Mouse (Mus musculus) kidney, embryonic 14.5 days (tissue): ENCODE measurements around the gene Frat2. TPM values are rescaled to one million over a fixed set of nuclear protein-coding genes. Genes with fewer than 3 reads are reported as not detected.
"Not testable (repeated sequence)": the region's sequence is repeated elsewhere in the genome, so short reads cannot be mapped to it uniquely, and the experiment has no call there.

Experiments
- ATAC-seq: fragments of 200-750 bp; cut with Nextera tagmentation; 2 replicates; pipeline ENCODE4 v1.8.0; 2017; ENCODE audit warnings: moderate number of reproducible peaks, mild to moderate bottlenecking, moderate TSS enrichment, moderate library complexity; ENCODE audit not compliant: low FRiP score, low TSS enrichment
- H3K27ac ChIP-seq: fragments of 300-500 bp; sonication (generic); 2 replicates; pipeline ENCODE4 v1.5.1; 2014; ENCODE audit warnings: low read depth, mild to moderate bottlenecking, low read length, moderate library complexity, mixed read lengths
- H3K27me3 ChIP-seq: fragments of 300-500 bp; sonication (generic); 2 replicates; pipeline ENCODE4 v1.6.1; 2014; ENCODE audit warnings: mild to moderate bottlenecking, low read length; ENCODE audit not compliant: control insufficient read depth, insufficient read depth
- H3K36me3 ChIP-seq: fragments of 300-500 bp; sonication (generic); 2 replicates; pipeline ENCODE4 v1.6.1; 2014; ENCODE audit warnings: low read length, mixed read lengths; ENCODE audit not compliant: control insufficient read depth, insufficient read depth
- H3K4me1 ChIP-seq: fragments of 300-500 bp; sonication (generic); 2 replicates; pipeline ENCODE4 v1.6.1; 2014; ENCODE audit warnings: low read length, mixed read lengths; ENCODE audit not compliant: control insufficient read depth, insufficient read depth
- H3K4me2 ChIP-seq: fragments of 300-500 bp; sonication (generic); replicated peaks from 2 replicates; pipeline ENCODE4 v1.6.1; 2014; ENCODE audit warnings: low read depth, mild to moderate bottlenecking, low read length
- H3K4me3 ChIP-seq: fragments of 300-500 bp; sonication (generic); 2 replicates; pipeline ENCODE4 v1.5.1; 2014; ENCODE audit warnings: mild to moderate bottlenecking, low read length
- H3K9ac ChIP-seq: fragments of 300-500 bp; sonication (generic); 2 replicates; pipeline ENCODE4 v1.6.1; 2014; ENCODE audit warnings: low read depth, mild to moderate bottlenecking, low read length, moderate library complexity
- H3K9me3 ChIP-seq: fragments of 300-500 bp; sonication (generic); 2 replicates; pipeline ENCODE4 v1.6.1; 2016; ENCODE audit warnings: low read length; ENCODE audit not compliant: control insufficient read depth
- WGBS: fragments of 180-500 bp; shearing (Covaris S2); extraction: QIAGEN DNeasy Blood & Tissue Kit; methylation state at CpG from one replicate; pipeline ENCODE4 v1.1.7; 2014; 5-methylcytosine and 5-hydroxymethylcytosine counted together
- polyA plus RNA-seq: library from polyadenylated mRNA; unstranded; fragments of >200 nt; fragmentation: Nextera tagmentation; extraction: Ambion mirVana; gene quantifications from 2 replicates; pipeline ENCODE4 v1.2.1, GENCODE M21; 2014

Gene Frat2
- polyA plus RNA-seq, 1 experiment from 2014 or later: 5.4 TPM

- H3K9me3 ChIP-seq: no peaks in the 10 kb centered on the region
- H3K4me1 ChIP-seq: no peaks in the 10 kb centered on the region
- no peaks in the 10 kb centered on the region for H3K27me3 ChIP-seq
- peaks cover 73% of the 10 kb centered on the region for H3K36me3 ChIP-seq
- H3K27ac ChIP-seq: no peak overlapping the region
- ATAC-seq: no peak
- no peak overlapping the region for H3K4me2 ChIP-seq
- WGBS: 92% methylated on average over 2 of the region's 2 CpGs
- H3K9ac ChIP-seq: no peak overlapping the region
- no peak overlapping the region for H3K4me3 ChIP-seq
Observed at GRCm38 (mm10) chr19:41872285-41872684, 24.4 kb upstream of the Frat2 start.

- not testable (repeated sequence) for H3K4me3 ChIP-seq, H3K27me3 ChIP-seq, H3K27ac ChIP-seq, ATAC-seq, H3K4me2 ChIP-seq, H3K9ac ChIP-seq, H3K9me3 ChIP-seq, H3K4me1 ChIP-seq
- 88% methylated on average over 5 of the region's 5 CpGs for WGBS
- peaks cover 75% of the 10 kb centered on the region for H3K36me3 ChIP-seq
Observed at GRCm38 (mm10) chr19:41869946-41870345, 22.0 kb upstream of the Frat2 start.

DNA sequence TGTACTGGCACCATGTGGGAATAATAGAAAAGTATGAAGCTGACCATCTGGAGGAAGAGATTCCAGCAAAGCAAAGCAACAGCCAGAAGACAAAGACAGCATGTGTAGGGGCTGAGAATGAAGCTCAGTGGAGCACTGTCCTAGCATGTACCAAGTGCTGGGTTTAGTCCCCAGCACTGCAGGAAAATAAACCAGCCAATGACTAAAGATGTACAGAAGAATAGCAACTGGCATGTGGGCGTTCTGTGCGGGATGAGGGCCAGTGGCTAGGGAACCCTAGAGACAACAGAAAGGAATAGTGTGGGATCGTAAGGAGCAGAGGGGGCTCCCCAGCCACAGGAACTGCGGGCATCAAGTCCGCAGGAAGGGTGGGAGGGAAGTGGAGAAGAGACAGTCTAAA, 21.4 kb upstream of the Frat2 start:
- H3K27me3 ChIP-seq: no peaks in the 10 kb centered on the region
- no peaks in the 10 kb centered on the region for H3K9me3 ChIP-seq
- no peak overlapping the region for H3K9ac ChIP-seq
- ATAC-seq: no peak
- no peak overlapping the region for H3K27ac ChIP-seq
- H3K4me3 ChIP-seq: no peak overlapping the region
- WGBS: 95% methylated on average over 5 of the region's 5 CpGs
- H3K4me1 ChIP-seq: no peaks in the 10 kb centered on the region
- H3K4me2 ChIP-seq: no peak overlapping the region
- peaks cover 71% of the 10 kb centered on the region for H3K36me3 ChIP-seq

- H3K27me3 ChIP-seq: no peaks in the 10 kb centered on the region
- 88% methylated on average over 8 of the region's 8 CpGs for WGBS
- H3K4me3 ChIP-seq: no peak overlapping the region
- peaks cover 71% of the 10 kb centered on the region for H3K36me3 ChIP-seq
- no peak overlapping the region for H3K4me2 ChIP-seq
- no peak overlapping the region for H3K27ac ChIP-seq
- H3K9me3 ChIP-seq: no peaks in the 10 kb centered on the region
- ATAC-seq: no peak
- no peaks in the 10 kb centered on the region for H3K4me1 ChIP-seq
- H3K9ac ChIP-seq: no peak overlapping the region
Observed at GRCm38 (mm10) chr19:41866707-41867106, 18.8 kb upstream of the Frat2 start.

DNA sequence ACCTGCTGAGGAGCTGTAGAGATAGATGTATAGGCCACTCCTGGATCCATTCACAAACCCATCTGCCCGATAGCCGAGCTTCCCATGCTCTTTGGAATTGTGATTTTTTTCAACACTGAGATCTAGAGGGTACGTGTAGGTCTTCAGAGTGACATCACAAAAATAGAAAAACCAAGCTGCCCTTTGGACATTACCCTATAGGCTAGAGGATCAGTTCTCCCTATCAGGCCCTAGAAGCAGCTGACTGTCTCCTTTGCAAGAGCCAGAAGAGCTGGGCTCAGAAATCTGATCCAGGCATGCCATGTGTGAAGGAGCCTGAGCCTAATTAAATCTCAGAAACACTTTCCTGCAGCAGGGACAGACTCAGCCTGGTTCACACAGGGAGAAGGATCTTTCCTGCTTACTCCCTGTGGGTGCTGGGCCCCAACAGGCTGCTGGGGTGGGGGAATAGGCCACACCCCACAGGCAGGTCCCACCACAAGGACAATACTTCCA, 9.9 kb upstream of the Frat2 start:
- Histone ChIP-seq H3K9ac (no peak overlapping the region), H3K27ac (no peak overlapping the region), H3K4me1 (0 out of 2 replicates have a peak, but pooled peaks cover 3% of the 10 kb centered on the region)

GRCm38 (mm10) chr19:41857086-41857762, 9.3 kb upstream of the Frat2 start:
- H3K36me3 ChIP-seq: peaks cover 9% of the 10 kb centered on the region; the same call in 1 of the 2 replicates
- H3K4me1 ChIP-seq: 0 out of 2 replicates have a peak, but pooled peaks cover 3% of the 10 kb centered on the region
- H3K27me3 ChIP-seq: no peaks in the 10 kb centered on the region
- no peaks in the 10 kb centered on the region for H3K9me3 ChIP-seq
- no peak overlapping the region for H3K4me3 ChIP-seq
- no peak overlapping the region for H3K9ac ChIP-seq
- ATAC-seq: no peak
- no peak overlapping the region for H3K4me2 ChIP-seq
- H3K27ac ChIP-seq: no peak overlapping the region
- WGBS: 76% methylated on average over 5 of the region's 5 CpGs

More for the DNA sequence above, 9.9 kb upstream of the Frat2 start:
- ATAC-seq: peak; percentile 57; the same call in 1 of the 2 replicates
- Histone ChIP-seq H3K27me3 (no peaks in the 10 kb centered on the region), H3K36me3 (peaks cover 15% of the 10 kb centered on the region; the same call in 1 of the 2 replicates), H3K9me3 (no peaks in the 10 kb centered on the region), H3K4me2 (no peak overlapping the region), H3K4me3 (no peak overlapping the region)
- 69% methylated on average over 3 of the region's 3 CpGs for WGBS

DNA sequence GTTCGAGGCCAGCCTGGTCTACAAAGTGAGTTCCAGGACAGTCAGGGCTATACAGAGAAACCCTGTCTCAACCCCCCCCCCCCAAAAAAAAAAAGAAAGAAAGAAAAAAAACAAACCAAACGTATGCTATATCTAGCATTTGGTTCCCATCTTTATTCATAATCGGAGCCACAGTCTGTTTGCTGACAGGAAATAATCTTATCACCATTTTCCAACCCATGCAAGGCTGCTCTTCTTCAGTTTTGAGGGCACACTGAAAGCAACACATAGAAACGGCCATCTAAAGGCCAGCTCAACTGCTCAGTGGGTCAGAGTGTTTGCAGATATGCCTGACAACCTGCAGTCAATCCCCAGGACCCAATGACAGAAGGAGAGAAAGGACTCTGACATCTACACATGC, 4.5 kb upstream of the Frat2 start:
- H3K4me1 ChIP-seq: peaks cover 14% of the 10 kb centered on the region; the same call in 1 of the 2 replicates
- no peaks in the 10 kb centered on the region for H3K9me3 ChIP-seq
- H3K36me3 ChIP-seq: no peaks in the 10 kb centered on the region
- WGBS: 88% methylated on average over 4 of the region's 4 CpGs
- H3K4me3 ChIP-seq: no peak overlapping the region
- no peak overlapping the region for H3K4me2 ChIP-seq
- no peak for ATAC-seq
- H3K27ac ChIP-seq: no peak overlapping the region
- no peak overlapping the region for H3K9ac ChIP-seq
- H3K27me3 ChIP-seq: no peaks in the 10 kb centered on the region

GRCm38 (mm10) chr19:41850719-41851543, 3.0 kb upstream of the Frat2 start:
- peak overlapping the region; percentile 19; the same call in 1 of the 2 replicates for H3K9ac ChIP-seq
- H3K4me2 ChIP-seq: peak overlapping the region; percentile 31
- no peaks in the 10 kb centered on the region for H3K9me3 ChIP-seq
- 0 out of 2 replicates have a peak overlapping the region, but pooled peaks have one; percentile 2 for H3K4me3 ChIP-seq
- 17% methylated on average over 14 of the region's 14 CpGs for WGBS
- H3K4me1 ChIP-seq: peaks cover 21% of the 10 kb centered on the region; the same call in 1 of the 2 replicates
- ATAC-seq: no peak
- H3K27me3 ChIP-seq: no peaks in the 10 kb centered on the region
- H3K36me3 ChIP-seq: no peaks in the 10 kb centered on the region
- H3K27ac ChIP-seq: peak overlapping the region; percentile 88
